Mouse (Mus musculus): ENCODE data around the gene Nkx1-2.

The Nkx1-2 gene

DNA sequence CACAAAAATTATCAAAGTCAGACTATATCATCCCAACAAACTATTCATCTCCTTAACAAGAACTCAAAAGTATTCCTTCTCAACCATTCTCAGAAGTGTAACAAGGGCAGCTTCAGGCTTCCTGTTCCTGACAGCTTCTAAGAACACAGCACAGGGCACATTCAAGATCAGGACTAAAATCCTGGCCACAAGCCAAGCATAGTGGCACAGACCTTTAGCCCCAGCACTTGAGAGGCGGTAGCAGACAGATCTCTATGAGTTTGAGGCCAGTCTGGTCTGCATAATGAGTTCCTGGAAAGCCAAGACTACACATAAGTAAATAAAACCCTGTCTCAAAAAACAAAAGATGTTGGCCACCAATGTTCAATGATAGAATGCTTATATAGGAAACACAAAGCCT is 33.6 kb downstream of the Nkx1-2 start:
- no peak for DNase-seq (ENCODE audit: low spot score in 2 of 2)

DNA sequence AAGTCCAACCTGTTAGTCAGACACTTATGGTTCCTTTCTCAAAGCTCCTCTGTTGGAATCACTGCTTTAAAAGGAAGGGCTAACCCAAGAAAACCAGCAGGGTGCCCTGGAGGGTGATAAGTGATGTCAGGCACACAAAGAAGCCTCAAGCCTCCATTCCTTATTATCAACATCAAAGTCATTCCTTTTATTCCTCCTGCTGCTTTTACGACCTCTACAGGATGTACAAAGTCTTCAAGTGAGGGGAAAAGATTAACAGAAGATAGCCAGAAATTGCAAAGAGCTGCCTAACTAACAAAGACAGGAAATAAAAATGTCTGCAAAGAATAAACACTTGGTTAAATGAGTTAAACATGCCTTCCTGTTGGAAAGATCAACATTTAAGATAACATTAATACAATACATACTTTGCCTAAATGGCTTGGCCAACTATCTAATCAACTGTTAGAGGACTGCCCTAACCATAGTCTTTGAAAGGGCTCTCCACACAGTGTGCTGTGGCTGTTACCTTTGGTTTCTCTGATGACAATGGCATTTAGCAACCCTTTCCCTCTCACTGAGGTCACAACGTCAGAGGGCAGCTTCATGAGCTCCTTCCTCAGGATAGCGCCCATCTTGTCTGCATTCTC is 40.2 kb downstream of the Nkx1-2 start:
- no peak for DNase-seq (ENCODE audit: low spot score in 2 of 2)

DNA sequence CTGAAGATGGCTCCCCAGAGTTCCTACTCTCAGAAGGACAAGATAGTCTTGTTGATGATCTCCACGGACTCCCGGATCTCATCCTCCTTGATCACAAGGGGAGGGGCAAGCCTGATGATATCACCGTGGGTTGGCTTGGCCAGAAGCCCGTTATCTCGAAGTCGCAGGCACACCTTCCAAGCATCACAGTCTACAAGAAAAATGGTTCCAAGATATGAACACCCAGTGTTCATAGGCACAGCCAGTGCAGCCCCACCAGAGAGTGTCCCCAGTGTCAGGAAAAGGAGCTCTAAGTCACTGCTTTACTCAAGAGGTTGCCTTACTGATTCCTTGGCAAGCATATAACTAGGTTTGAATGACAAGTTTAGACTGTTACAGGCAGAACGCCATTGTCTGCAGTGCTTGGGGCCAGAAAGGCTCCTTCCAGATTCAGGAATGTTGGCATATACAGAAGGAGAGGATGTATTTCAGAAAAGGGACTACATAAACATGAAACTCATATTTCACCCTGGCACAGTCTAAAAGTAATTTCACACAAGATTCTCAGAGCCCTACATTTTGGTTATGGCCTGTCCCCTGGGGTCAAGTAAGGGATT is 41.2 kb downstream of the Nkx1-2 start:
- no peak for DNase-seq (ENCODE audit: low spot score in 2 of 2)

DNA sequence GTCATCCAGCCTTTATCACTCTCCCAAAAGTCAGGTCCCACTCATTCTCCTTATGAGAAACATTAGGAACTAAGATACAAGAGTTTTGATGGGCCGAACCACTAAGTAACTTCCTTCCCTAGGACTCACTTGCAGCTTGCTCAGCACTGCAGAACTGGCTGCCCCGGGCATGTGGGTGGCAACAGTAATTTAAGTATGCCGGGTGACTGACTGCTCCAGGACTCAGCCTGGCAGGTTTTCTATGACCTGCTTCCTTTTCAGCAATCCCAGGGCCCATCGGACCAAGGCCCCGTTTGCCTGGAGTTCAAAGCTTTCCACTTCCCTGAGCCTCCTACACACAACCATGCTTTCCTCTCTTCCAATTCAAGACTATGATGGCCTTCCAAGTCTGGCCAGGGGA is 42.9 kb downstream of the Nkx1-2 start:
- no peak for DNase-seq (ENCODE audit: low spot score in 2 of 2)

DNA sequence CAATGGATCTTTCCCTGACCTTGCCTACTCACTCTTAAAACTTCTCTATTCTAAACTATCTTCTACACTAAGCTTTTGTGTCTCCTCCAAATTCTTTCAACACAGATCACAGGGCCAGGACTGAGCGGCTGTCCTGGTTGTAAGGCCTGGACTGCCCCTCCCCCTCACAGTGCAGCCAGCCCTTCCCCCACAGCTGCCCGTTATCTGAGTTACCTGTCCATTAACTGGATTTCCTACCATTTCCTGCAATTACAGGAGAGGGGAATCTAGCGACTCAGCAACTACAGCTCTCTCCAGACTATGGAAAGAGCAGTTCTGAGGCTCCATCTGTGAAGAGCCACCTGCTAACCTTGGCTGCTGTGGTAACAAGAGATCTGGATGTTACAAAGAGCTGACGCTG is 43.5 kb downstream of the Nkx1-2 start:
- DNase-seq (ENCODE audit: low spot score in 2 of 2), result no peak

DNA sequence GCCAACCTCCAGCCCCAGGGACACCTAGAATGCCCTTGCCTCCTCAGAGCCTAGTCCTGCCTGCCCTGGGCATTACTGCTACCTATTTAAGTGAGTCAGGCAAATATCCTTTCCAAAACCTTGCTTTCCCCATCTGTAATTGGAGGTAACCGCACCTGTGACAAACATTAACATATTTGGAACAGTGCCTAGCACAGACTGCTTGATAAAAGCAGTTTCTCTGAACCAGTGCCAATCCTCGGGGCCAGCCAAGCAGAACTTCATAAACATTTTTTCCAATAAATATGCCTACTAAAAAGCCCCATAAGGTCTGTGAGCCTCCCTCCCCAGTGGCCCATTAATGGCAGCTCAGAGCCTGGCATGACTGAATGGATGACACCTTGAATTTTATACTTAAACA is 45.3 kb downstream of the Nkx1-2 start:
- no peak for DNase-seq (ENCODE audit: low spot score in 2 of 2)

DNA sequence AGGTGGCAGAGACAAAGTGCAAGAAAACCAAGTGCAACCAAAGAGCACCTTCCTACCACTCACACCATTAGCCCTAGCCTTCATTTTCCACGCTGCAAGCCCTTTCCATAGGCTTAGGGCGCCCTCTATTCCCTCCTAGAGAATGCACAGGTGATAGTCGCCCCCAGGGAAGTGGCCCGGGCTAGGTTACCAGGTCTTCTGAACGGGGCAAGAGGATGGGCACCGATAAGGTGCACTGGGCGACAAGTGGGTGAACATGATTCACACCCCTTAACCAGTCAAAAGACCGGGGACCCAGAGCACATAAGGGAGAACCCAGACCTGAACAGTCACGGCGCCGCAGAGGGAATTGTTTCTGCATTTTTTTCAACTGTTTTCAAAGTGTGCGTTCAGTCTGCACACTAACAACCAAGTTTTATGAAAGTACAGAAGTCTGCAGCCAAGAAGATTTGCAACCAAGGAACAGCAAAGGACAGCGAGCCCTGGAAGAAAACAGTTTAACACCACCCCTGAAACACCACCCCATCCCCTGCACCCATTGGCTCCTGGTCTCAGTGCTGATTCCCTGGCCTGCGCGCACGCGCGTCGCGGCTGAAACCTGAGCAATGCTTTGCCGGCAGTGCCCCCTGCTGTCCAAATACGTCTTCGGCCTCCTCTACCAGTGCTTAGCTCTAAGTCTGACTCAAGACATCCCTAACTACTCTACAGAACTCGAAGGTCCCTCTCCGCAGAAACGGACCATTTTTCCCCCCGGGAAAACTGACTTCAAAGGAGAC is 47.9 kb downstream of the Nkx1-2 start:
- DNase-seq (ENCODE audit: low spot score in 2 of 2), result peak; percentile 96 to 97

DNA sequence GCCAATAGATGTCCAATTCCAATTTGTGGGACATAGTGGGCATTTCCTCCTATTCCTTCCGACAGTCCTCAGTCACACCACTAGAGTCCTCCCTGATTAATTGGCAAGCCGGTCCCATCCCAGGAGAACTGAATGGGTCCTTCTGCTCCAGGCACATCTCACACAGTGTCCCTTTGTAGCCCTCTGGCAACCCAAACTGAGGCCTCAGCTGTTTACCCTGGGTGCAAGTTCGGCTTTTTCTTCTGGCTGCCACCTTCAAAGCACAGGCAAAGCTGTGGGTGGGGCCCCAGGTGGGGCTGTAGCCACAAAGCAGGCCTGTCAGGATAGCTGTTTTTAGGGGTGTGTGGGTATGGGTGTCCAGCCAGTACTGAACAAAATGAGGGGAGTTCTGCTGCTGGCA is 52.3 kb downstream of the Nkx1-2 start:
- DNase-seq (ENCODE audit: low spot score in 2 of 2), result no peak

Data from frontal cortex, postnatal 25 days (tissue).